Mouse (Mus musculus) MEL (cell line): Measurements from ENCODE around the gene Grap. TPM values are rescaled to one million over a fixed set of nuclear protein-coding genes. Genes with fewer than 3 reads are reported as not detected.
A peak's percentile ranks its signal among the peaks of the same experiment; 100 is the strongest.

Source experiments
- DNase-seq: peaks from one replicate; pipeline ENCODE4 v3.0.0; 2011; ENCODE audit warnings: low read depth, low spot score
- H3K27ac ChIP-seq: 2 replicates; pipeline ENCODE4 v1.5.1; 2012; ENCODE audit warnings: low read depth, mild to moderate bottlenecking, control low read depth, low read length, moderate library complexity; ENCODE audit not compliant: control insufficient read depth
- H3K27me3 ChIP-seq, 2 experiments: fragments of 150-350 bp in 1 of 2; sonication (generic) in 1 of 2; 2 replicates each; pipeline ENCODE4 v1.6.1; 2012; ENCODE audit warnings: low read length in 2 of 2, mild to moderate bottlenecking in 2 of 2, improper control_type of control experiment in 1 of 2, moderate library complexity in 1 of 2; ENCODE audit not compliant: insufficient read depth in 2 of 2, control insufficient read depth in 1 of 2
- H3K36me3 ChIP-seq, 2 experiments: 2 replicates each; pipeline ENCODE4 v1.6.1; 2012 to 2014; ENCODE audit warnings: low read length in 2 of 2, improper control_type of control experiment in 1 of 2, inconsistent platforms in 1 of 2, mild to moderate bottlenecking in 1 of 2; ENCODE audit not compliant: insufficient read depth in 2 of 2, control insufficient read depth in 1 of 2
- H3K4me1 ChIP-seq, 2 experiments: fragments of 150-350 bp in 1 of 2; sonication (generic) in 1 of 2; 2 replicates each; pipeline ENCODE4 v1.6.1; 2012; ENCODE audit warnings: low read length in 2 of 2, improper control_type of control experiment in 1 of 2, mild to moderate bottlenecking in 1 of 2; ENCODE audit not compliant: insufficient read depth in 2 of 2, control insufficient read depth in 1 of 2
- H3K4me3 ChIP-seq, 2 experiments: fragments of 150-350 bp in 1 of 2; sonication (generic) in 1 of 2; 2 replicates each; pipeline ENCODE4 v1.5.1; 2012; ENCODE audit warnings: low read depth in 2 of 2, low read length in 2 of 2, mild to moderate bottlenecking in 2 of 2, moderate library complexity in 2 of 2, control low read depth in 1 of 2, improper control_type of control experiment in 1 of 2; ENCODE audit not compliant: control insufficient read depth in 1 of 2, insufficient read depth in 1 of 2
- H3K79me2 ChIP-seq: 2 replicates; pipeline ENCODE4 v1.6.1; 2012; ENCODE audit warnings: mild to moderate bottlenecking, low read length, moderate library complexity; ENCODE audit not compliant: control insufficient read depth, poor library complexity, insufficient read depth
- H3K9ac ChIP-seq: 2 replicates; pipeline ENCODE4 v1.6.1; 2012; ENCODE audit warnings: low read depth, mild to moderate bottlenecking, control low read depth, low read length, moderate library complexity; ENCODE audit not compliant: control insufficient read depth, poor library complexity, severe bottlenecking
- H3K9me3 ChIP-seq: fragments of 150-350 bp; sonication (generic); replicated peaks from 2 replicates; pipeline ENCODE4 v1.6.1; 2012; ENCODE audit warnings: mild to moderate bottlenecking, low read length, improper control_type of control experiment, moderate library complexity; ENCODE audit not compliant: insufficient read depth
- CTCF ChIP-seq, 3 experiments: IDR thresholded peaks in 2 of 3; conservative IDR thresholded peaks in 1 of 3; 2 replicates each; pipeline ENCODE4 v1.5.1; 2011 to 2012; ENCODE audit warnings: low read length in 3 of 3, low read depth in 2 of 3, mild to moderate bottlenecking in 2 of 3, improper control_type of control experiment in 1 of 3, inconsistent platforms in 1 of 3, mixed read lengths in 1 of 3, moderate library complexity in 1 of 3; ENCODE audit not compliant: control insufficient read depth in 1 of 3, insufficient read depth in 1 of 3, poor library complexity in 1 of 3, severe bottlenecking in 1 of 3
- E2F4 ChIP-seq: IDR thresholded peaks from 2 replicates; pipeline ENCODE4 v1.6.1; 2011; ENCODE audit warnings: low read depth, low read length, improper control_type of control experiment, borderline replicate concordance
- ELF1 ChIP-seq: IDR thresholded peaks from 2 replicates; pipeline ENCODE4 v1.6.1; 2014; ENCODE audit warnings: low read depth, mild to moderate bottlenecking, inconsistent platforms, low read length, improper control_type of control experiment, moderate library complexity
- ETS1 ChIP-seq: IDR thresholded peaks from 2 replicates; pipeline ENCODE4 v1.6.1; 2012; ENCODE audit warnings: low read depth, mild to moderate bottlenecking, inconsistent platforms, low read length, improper control_type of control experiment, moderate library complexity
- GABPA ChIP-seq: IDR thresholded peaks from 2 replicates; pipeline ENCODE4 v1.6.1; 2012; ENCODE audit warnings: low read depth, mild to moderate bottlenecking, inconsistent platforms, low read length, improper control_type of control experiment, moderate library complexity
- HCFC1 ChIP-seq: IDR thresholded peaks from 2 replicates; pipeline ENCODE4 v1.6.1; 2012; ENCODE audit warnings: low read depth, mild to moderate bottlenecking, inconsistent platforms, low read length, improper control_type of control experiment, moderate library complexity
- KAT2A ChIP-seq: conservative IDR thresholded peaks from 2 replicates; pipeline ENCODE4 v1.6.1; 2012; ENCODE audit warnings: low read depth, low read length, improper control_type of control experiment, inconsistent platforms
- MAZ ChIP-seq: IDR thresholded peaks from 2 replicates; pipeline ENCODE4 v1.6.1; 2012; ENCODE audit warnings: low read depth, mild to moderate bottlenecking, inconsistent platforms, low read length, improper control_type of control experiment
- MEF2A ChIP-seq: IDR thresholded peaks from 2 replicates; pipeline ENCODE4 v1.6.1; 2014; ENCODE audit warnings: low read depth, mild to moderate bottlenecking, inconsistent platforms, low read length, improper control_type of control experiment; ENCODE audit not compliant: poor library complexity, insufficient replicate concordance, severe bottlenecking; ENCODE audit errors: extremely low read depth
- MYC ChIP-seq: IDR thresholded peaks from 2 replicates; pipeline ENCODE4 v1.6.1; 2011; ENCODE audit warnings: low read depth, mild to moderate bottlenecking, low read length, improper control_type of control experiment, moderate library complexity
- POLR2A ChIP-seq, 2 experiments: IDR thresholded peaks; 2 replicates each; pipeline ENCODE4 v1.6.1; 2011 to 2012; ENCODE audit warnings: low read length in 2 of 2, mild to moderate bottlenecking in 2 of 2, control low read depth in 1 of 2, improper control_type of control experiment in 1 of 2, low read depth in 1 of 2, moderate library complexity in 1 of 2; ENCODE audit not compliant: control insufficient read depth in 1 of 2, insufficient read depth in 1 of 2, poor library complexity in 1 of 2
- POLR2AphosphoS5 ChIP-seq: IDR thresholded peaks from 2 replicates; pipeline ENCODE4 v1.6.1; 2012; ENCODE audit warnings: low read depth, borderline replicate concordance, mild to moderate bottlenecking, inconsistent platforms, low read length, moderate library complexity, mixed read lengths
- RAD21 ChIP-seq: IDR thresholded peaks from 2 replicates; pipeline ENCODE4 v1.6.1; 2011; ENCODE audit warnings: mild to moderate bottlenecking, low read depth, low read length, improper control_type of control experiment
- SIN3A ChIP-seq: IDR thresholded peaks from 2 replicates; pipeline ENCODE4 v1.6.1; 2012; ENCODE audit warnings: low read length, improper control_type of control experiment, inconsistent platforms
- SMC3 ChIP-seq: IDR thresholded peaks from 2 replicates; pipeline ENCODE4 v1.6.1; 2011; ENCODE audit warnings: low read depth, low read length, improper control_type of control experiment
- UBTF ChIP-seq: IDR thresholded peaks from 2 replicates; pipeline ENCODE4 v1.6.1; 2012; ENCODE audit warnings: low read depth, mild to moderate bottlenecking, inconsistent platforms, low read length, improper control_type of control experiment, moderate library complexity, borderline replicate concordance; ENCODE audit not compliant: insufficient read depth
- USF1 ChIP-seq: IDR thresholded peaks from 2 replicates; pipeline ENCODE4 v1.6.1; 2014; ENCODE audit warnings: low read depth, mild to moderate bottlenecking, inconsistent platforms, low read length, improper control_type of control experiment, moderate library complexity
- USF2 ChIP-seq, 2 experiments: IDR thresholded peaks; 2 replicates each; pipeline ENCODE4 v1.6.1; 2011 to 2012; ENCODE audit warnings: improper control_type of control experiment in 2 of 2, low read length in 2 of 2, borderline replicate concordance in 1 of 2, inconsistent platforms in 1 of 2, low read depth in 1 of 2, mild to moderate bottlenecking in 1 of 2; ENCODE audit not compliant: insufficient read depth in 1 of 2
- ZKSCAN1 ChIP-seq: IDR thresholded peaks from 2 replicates; pipeline ENCODE4 v1.6.1; 2012; ENCODE audit warnings: low read depth, mild to moderate bottlenecking, inconsistent platforms, low read length, improper control_type of control experiment, moderate library complexity
- ZMIZ1 ChIP-seq: IDR thresholded peaks from 2 replicates; pipeline ENCODE4 v1.6.1; 2012; ENCODE audit warnings: low read depth, mild to moderate bottlenecking, inconsistent platforms, low read length, improper control_type of control experiment, moderate library complexity
- ZNF384 ChIP-seq: IDR thresholded peaks from 2 replicates; pipeline ENCODE4 v1.6.1; 2012; ENCODE audit warnings: low read depth, mild to moderate bottlenecking, inconsistent platforms, low read length, improper control_type of control experiment
- polyA plus RNA-seq, 2 experiments: library from polyadenylated mRNA; stranded (reverse) in 1 of 2; unstranded in 1 of 2; fragments of >175 nt in 1 of 2; fragments of >200 nt in 1 of 2; gene quantifications; 2 replicates each; pipeline versions ENCODE4 v1.2.1 to v1.2.4; 2012; ENCODE audit warnings: low replicate concordance in 2 of 2, low read depth in 1 of 2; ENCODE audit not compliant: insufficient read length in 2 of 2, insufficient read depth in 1 of 2, missing spikeins in 1 of 2
- total RNA-seq: library from RNA; depleted of rRNA; stranded (reverse); fragments of 300-350 nt; gene quantifications from 2 replicates; pipeline ENCODE4 v1.2.3, GENCODE M21; 2012

The Grap gene
- total and polyA plus RNA-seq, 3 experiments = 1.8 to 2.3 TPM; not detected in 1

GRCm38 (mm10) chr11:61671781-61672383, 18.8 kb downstream of the Grap start:
- no peak for DNase-seq
- no peaks in the 10 kb centered on the region for H3K9me3 ChIP-seq
- no peaks in the 10 kb centered on the region for H3K36me3 ChIP-seq
- TF ChIP-seq POLR2AphosphoS5 (no peak), KAT2A (no peak), MEF2A (no peak), SMC3 (no peak), ETS1 (no peak), ZMIZ1 (no peak), USF1 (no peak), USF2 (IDR thresholded peaks at IDR 0.05; ENCODE audit: borderline replicate concordance in 1 of 2, insufficient read depth in 1 of 2, low read depth in 1 of 2, low read length in 2 of 2) (no peak), HCFC1 (no peak), POLR2A (IDR thresholded peaks at IDR 0.05; ENCODE audit: control insufficient read depth in 1 of 2, insufficient read depth in 1 of 2, low read depth in 1 of 2, low read length in 2 of 2, poor library complexity in 1 of 2) (no peak), MAZ (no peak), UBTF (no peak), ZKSCAN1 (no peak), E2F4 (no peak), GABPA (no peak), SIN3A (no peak), CTCF (IDR thresholded peaks at IDR 0.05 in 2 of 3, conservative IDR thresholded peaks at IDR 0.05 in 1 of 3; ENCODE audit: control insufficient read depth in 1 of 3, insufficient read depth in 1 of 3, low read depth in 2 of 3, low read length in 3 of 3, poor library complexity in 1 of 3, severe bottlenecking in 1 of 3) (no peak), MYC (no peak), ELF1 (no peak)
- H3K79me2 ChIP-seq = no peaks in the 10 kb centered on the region
- H3K4me3 ChIP-seq = no peak overlapping the region
- no peak overlapping the region for H3K9ac ChIP-seq
- no peaks in the 10 kb centered on the region for H3K4me1 ChIP-seq
- no peaks in the 10 kb centered on the region for H3K27me3 ChIP-seq
- no peak overlapping the region for H3K27ac ChIP-seq

GRCm38 (mm10) chr11:61673686-61674085, 20.6 kb downstream of the Grap start:
- Histone ChIP-seq H3K27ac (no peak overlapping the region), H3K4me1 (no peaks in the 10 kb centered on the region), H3K9ac (no peak overlapping the region), H3K79me2 (no peaks in the 10 kb centered on the region), H3K27me3 (no peaks in the 10 kb centered on the region), H3K36me3 (no peaks in the 10 kb centered on the region), H3K4me3 (no peak overlapping the region), H3K9me3 (no peaks in the 10 kb centered on the region)
- DNase-seq = no peak
- TF ChIP-seq SMC3 (peak; percentile 34), RAD21 (peak; percentile 17), CTCF (IDR thresholded peaks at IDR 0.05 in 2 of 3, conservative IDR thresholded peaks at IDR 0.05 in 1 of 3; ENCODE audit: control insufficient read depth in 1 of 3, insufficient read depth in 1 of 3, low read depth in 2 of 3, low read length in 3 of 3, poor library complexity in 1 of 3, severe bottlenecking in 1 of 3) (peak; percentile 36 to 74 (median 56)), ZNF384 (no peak)
